Mouse (Mus musculus) layer of hippocampus, postnatal 25 days (tissue): ENCODE results near the gene Olfr322. TPM values are rescaled to one million over a fixed set of nuclear protein-coding genes. Genes with fewer than 3 reads are reported as not detected.
"Not testable (repeated sequence)": the region's sequence is repeated elsewhere in the genome, so short reads cannot be mapped to it uniquely, and the experiment has no call there.

ENCODE experiments used
- DNase-seq, 2 experiments: peaks; one replicate each; pipeline ENCODE4 v3.0.0; 2022; ENCODE audit warnings: mixed read lengths in 2 of 2, low spot score in 1 of 2; ENCODE audit errors: extremely low spot score in 1 of 2
- total RNA-seq, 2 experiments: library from RNA; stranded (reverse); gene quantifications; 2 replicates each; pipeline ENCODE4 v1.2.3; 2021

Olfr322 gene
- total RNA-seq, 2 experiments from 2014 or later = not detected

- not testable (repeated sequence) for DNase-seq
These were observed 59.1 kb downstream of the Olfr322 start for GRCm38 (mm10) chr11:58717723-58718122.

Other genes starting within 250 kb of the Olfr322 start
- gene 1810065E05Rik, start 237.7 kb upstream of the Olfr322 start, total RNA-seq = not detected
- gene Gm12253, start 226.2 kb upstream of the Olfr322 start, total RNA-seq = not detected
- not detected for gene Lypd9, start 205.9 kb upstream of the Olfr322 start, total RNA-seq
- gene Olfr30, start 196.5 kb upstream of the Olfr322 start, total RNA-seq = not detected
- gene Olfr332, start 166.2 kb upstream of the Olfr322 start, total RNA-seq = not detected
- not detected for gene Olfr331, start 156.2 kb upstream of the Olfr322 start, total RNA-seq
- gene Olfr330, start 123.9 kb upstream of the Olfr322 start, total RNA-seq = not detected
- gene Olfr329-ps, start 112.4 kb upstream of the Olfr322 start, total RNA-seq = not detected
- under 1 TPM in 1 of 2 experiments, not detected in 1; 0.12 TPM for gene Olfr328, start 103.1 kb upstream of the Olfr322 start, total RNA-seq
- gene Olfr224, start 88.2 kb upstream of the Olfr322 start, total RNA-seq = not detected
- gene Olfr325, start 81.1 kb upstream of the Olfr322 start, total RNA-seq = not detected
- gene Olfr324, start 63.7 kb upstream of the Olfr322 start, total RNA-seq = not detected
- gene 2210407C18Rik, start 42.7 kb upstream of the Olfr322 start, total RNA-seq = not detected
- gene Olfr323, start 28.3 kb upstream of the Olfr322 start, total RNA-seq = not detected
- gene Trim58, start 18.3 kb upstream of the Olfr322 start, total RNA-seq = under 1 TPM in 1 of 2 experiments, not detected in 1; 0.15 TPM
- gene Olfr320, start 22.3 kb downstream of the Olfr322 start, total RNA-seq = not detected
- not detected for gene Olfr319, start 40.4 kb downstream of the Olfr322 start, total RNA-seq
- gene Olfr318, start 65.2 kb downstream of the Olfr322 start, total RNA-seq = under 1 TPM in 1 of 2 experiments, not detected in 1; 0.09 TPM
- under 1 TPM; 0.10 to 0.33 TPM for gene Olfr317, start 80.4 kb downstream of the Olfr322 start, total RNA-seq
- under 1 TPM; 0.31 to 0.34 TPM for gene Olfr316, start 94.0 kb downstream of the Olfr322 start, total RNA-seq
- gene Olfr315, start 114.4 kb downstream of the Olfr322 start, total RNA-seq = not detected
- not detected for gene Olfr314, start 124.2 kb downstream of the Olfr322 start, total RNA-seq
- gene Fam183b, start 143.2 kb downstream of the Olfr322 start, total RNA-seq = 1 to 10 TPM; 5.9 to 7.2 TPM
- gene Olfr313, start 156.2 kb downstream of the Olfr322 start, total RNA-seq = not detected
- not detected for gene Olfr312, start 170.5 kb downstream of the Olfr322 start, total RNA-seq
- not detected for gene Olfr311, start 180.5 kb downstream of the Olfr322 start, total RNA-seq
- 10 to 100 TPM; 17.9 to 20.3 TPM for gene Gm12258, start 188.4 kb downstream of the Olfr322 start, total RNA-seq
- gene 2810021J22Rik, start 208.4 kb downstream of the Olfr322 start, total RNA-seq = 10 to 100 TPM in 1 of 2 experiments, 1 to 10 TPM in 1; 7.1 to 10.2 TPM
- 1 to 10 TPM; 9.2 to 9.3 TPM for gene Zfp39, start 245.4 kb downstream of the Olfr322 start, total RNA-seq